Mouse (Mus musculus) hindbrain, embryonic 11.5 days (tissue): ENCODE data around the gene Gm9048. TPM values are rescaled to one million over a fixed set of nuclear protein-coding genes. Genes with fewer than 3 reads are reported as not detected.
"Not testable (repeated sequence)": the region's sequence is repeated elsewhere in the genome, so short reads cannot be mapped to it uniquely, and the experiment has no call there.

Experiments
- ATAC-seq: fragments of 200-750 bp; cut with Nextera tagmentation; 2 replicates; pipeline ENCODE4 v1.8.0; 2017; ENCODE audit warnings: mild to moderate bottlenecking, moderate TSS enrichment, moderate library complexity; ENCODE audit not compliant: low FRiP score
- DNase-seq: peaks from one replicate; pipeline ENCODE4 v3.0.0-alpha.2; 2015; ENCODE audit warnings: low spot score
- H3K27ac ChIP-seq: fragments of 300-500 bp; sonication (generic); 2 replicates; pipeline ENCODE4 v1.5.1; 2014; ENCODE audit warnings: mild to moderate bottlenecking, low read depth, low read length
- H3K27me3 ChIP-seq: fragments of 300-500 bp; sonication (generic); 2 replicates; pipeline ENCODE4 v1.6.1; 2014; ENCODE audit warnings: mild to moderate bottlenecking, low read length, moderate library complexity, mixed read lengths; ENCODE audit not compliant: control insufficient read depth, insufficient read depth
- H3K36me3 ChIP-seq: fragments of 300-500 bp; sonication (generic); 2 replicates; pipeline ENCODE4 v1.6.1; 2014; ENCODE audit warnings: mild to moderate bottlenecking, low read length, moderate library complexity, mixed read lengths; ENCODE audit not compliant: control insufficient read depth, insufficient read depth
- H3K4me1 ChIP-seq: fragments of 300-500 bp; sonication (generic); replicated peaks from 2 replicates; pipeline ENCODE4 v1.6.1; 2014; ENCODE audit warnings: low read length, mixed read lengths; ENCODE audit not compliant: control insufficient read depth, insufficient read depth
- H3K4me2 ChIP-seq: fragments of 300-500 bp; sonication (generic); replicated peaks from 2 replicates; pipeline ENCODE4 v1.6.1; 2014; ENCODE audit warnings: mild to moderate bottlenecking, low read depth, low read length
- H3K4me3 ChIP-seq: fragments of 300-500 bp; sonication (generic); 2 replicates; pipeline ENCODE4 v1.5.1; 2014; ENCODE audit warnings: low read depth, low read length
- H3K9ac ChIP-seq: fragments of 300-500 bp; sonication (generic); 2 replicates; pipeline ENCODE4 v1.6.1; 2014; ENCODE audit warnings: low read depth, low read length
- H3K9me3 ChIP-seq: fragments of 300-500 bp; sonication (generic); 2 replicates; pipeline ENCODE4 v1.6.1; 2016; ENCODE audit warnings: low read length; ENCODE audit not compliant: control insufficient read depth
- WGBS: fragments of 180-500 bp; shearing (Covaris S2); extraction: QIAGEN DNeasy Blood & Tissue Kit; methylation state at CpG from one replicate; pipeline ENCODE4 v1.1.7; 2014; 5-methylcytosine and 5-hydroxymethylcytosine counted together
- polyA plus RNA-seq: library from polyadenylated mRNA; unstranded; fragments of >200 nt; fragmentation: Nextera tagmentation; extraction: Ambion mirVana; gene quantifications from 2 replicates; pipeline ENCODE4 v1.2.1, GENCODE M21; 2014

The Gm9048 gene
- not detected in 2 replicates for polyA plus RNA-seq

DNA sequence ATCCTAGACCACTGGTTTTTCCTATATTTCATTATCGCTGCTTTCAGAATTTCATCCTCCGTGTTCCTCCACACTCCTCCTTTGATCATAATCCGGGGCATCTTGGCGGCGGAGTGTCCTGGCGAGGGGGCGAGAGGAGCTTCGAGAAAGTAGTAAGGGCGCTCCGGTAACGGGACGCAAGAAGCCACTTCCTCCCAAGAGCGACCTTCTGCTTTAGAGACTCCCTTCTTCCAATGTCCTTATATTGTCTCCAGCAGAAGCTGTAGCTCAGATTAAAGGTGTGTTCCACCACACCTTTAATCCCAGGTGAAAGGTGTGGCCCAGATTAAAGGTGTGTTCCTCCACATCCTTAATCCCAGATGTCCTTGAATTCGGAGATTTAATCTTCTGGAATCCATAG lies at the start of gene Gm9048:
Gene Gm9048, minus strand, starts transcription at position 101 of the 400 bp plus-strand sequence.
- not testable (repeated sequence) for H3K4me3 ChIP-seq, DNase-seq, H3K9ac ChIP-seq, H3K27me3 ChIP-seq, H3K27ac ChIP-seq, H3K9me3 ChIP-seq, H3K4me1 ChIP-seq, H3K36me3 ChIP-seq, ATAC-seq, H3K4me2 ChIP-seq
- 100% methylated on average over 1 of the region's 14 CpGs for WGBS

DNA sequence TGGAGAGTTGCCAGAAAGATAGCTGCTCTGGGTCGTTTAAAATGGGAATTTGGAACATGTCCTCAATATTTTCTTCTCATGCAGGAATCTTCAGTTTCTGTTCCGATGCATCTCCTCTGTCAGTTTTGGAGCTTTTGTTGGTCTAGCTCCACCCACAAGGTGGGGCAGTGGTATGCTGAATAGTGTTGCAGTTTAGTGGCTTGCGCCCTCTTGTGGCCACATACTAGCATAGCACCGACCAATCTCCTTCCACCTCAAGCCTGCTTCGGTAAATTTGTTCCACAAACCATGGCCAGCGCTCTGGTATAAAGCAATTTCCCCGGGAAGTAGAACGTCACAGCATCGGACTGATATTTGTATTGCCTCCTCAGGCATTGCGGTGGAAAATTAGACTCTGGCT lies 22.0 kb upstream of the Gm9048 start:
- no peaks in the 10 kb centered on the region for H3K4me1 ChIP-seq
- H3K4me3 ChIP-seq = no peak overlapping the region
- no peaks in the 10 kb centered on the region for H3K27me3 ChIP-seq
- H3K36me3 ChIP-seq = no peaks in the 10 kb centered on the region
- peak overlapping the region; percentile 15; the same call in 1 of the 2 replicates for H3K4me2 ChIP-seq
- no peaks in the 10 kb centered on the region for H3K9me3 ChIP-seq
- peak; percentile 93 for ATAC-seq
- WGBS = 11% methylated on average over 10 of the region's 10 CpGs
- H3K9ac ChIP-seq = no peak overlapping the region
- peak; percentile 91 for DNase-seq
- no peak overlapping the region for H3K27ac ChIP-seq

DNA sequence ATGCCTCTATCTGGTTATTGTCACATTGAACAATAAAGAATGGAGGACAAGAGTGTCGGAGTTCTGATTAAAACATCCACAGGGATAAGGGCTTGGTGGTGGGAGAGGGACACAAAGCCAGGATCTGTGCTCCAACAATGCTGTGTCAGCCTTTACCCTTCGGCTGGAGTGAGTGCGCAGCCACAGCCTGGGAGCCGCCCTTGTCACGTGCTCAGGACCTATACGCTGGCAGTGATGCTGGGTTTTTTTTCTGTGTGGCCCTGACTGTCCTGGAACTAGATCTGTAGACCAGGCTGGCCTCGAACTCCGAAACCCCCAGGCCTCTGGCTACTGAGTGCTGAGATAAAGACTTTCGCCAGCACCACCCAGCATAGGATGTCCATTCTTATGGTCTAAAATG lies 21.0 kb upstream of the Gm9048 start:
- H3K9ac ChIP-seq = no peak overlapping the region
- no peaks in the 10 kb centered on the region for H3K36me3 ChIP-seq
- no peak overlapping the region for H3K4me3 ChIP-seq
- no peak for ATAC-seq
- no peak for DNase-seq
- 90% methylated on average over 9 of the region's 9 CpGs for WGBS
- H3K27me3 ChIP-seq = no peaks in the 10 kb centered on the region
- H3K4me1 ChIP-seq = no peaks in the 10 kb centered on the region
- no peak overlapping the region for H3K4me2 ChIP-seq
- no peaks in the 10 kb centered on the region for H3K9me3 ChIP-seq
- H3K27ac ChIP-seq = no peak overlapping the region

DNA sequence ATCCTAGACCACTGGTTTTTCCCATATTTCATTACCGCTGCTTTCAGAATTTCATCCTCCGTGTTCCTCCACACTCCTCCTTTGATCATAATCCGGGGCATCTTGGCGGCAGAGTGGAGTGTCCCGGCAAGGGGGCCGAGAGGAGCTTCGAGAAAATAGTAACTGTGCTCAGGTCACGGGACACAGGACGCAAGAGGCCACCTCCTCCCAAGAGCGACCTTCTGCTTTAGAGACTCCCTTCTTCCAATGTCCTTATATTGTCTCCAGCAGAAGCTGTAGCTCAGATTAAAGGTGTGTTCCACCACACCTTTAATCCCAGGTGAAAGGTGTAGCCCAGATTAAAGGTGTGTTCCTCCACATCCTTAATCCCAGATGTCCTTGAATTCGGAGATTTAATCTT lies 5.5 kb upstream of the Gm9048 start, which contains the start of gene Gm9049:
Gene Gm9049, minus strand, starts transcription at position 101 of the 400 bp plus-strand sequence.
- not testable (repeated sequence) for H3K9ac ChIP-seq, H3K27ac ChIP-seq, H3K27me3 ChIP-seq, H3K4me2 ChIP-seq, H3K4me3 ChIP-seq, H3K4me1 ChIP-seq, H3K36me3 ChIP-seq, ATAC-seq, DNase-seq, H3K9me3 ChIP-seq
- 100% methylated on average over 1 of the region's 11 CpGs for whole genome bisulfite sequencing

DNA sequence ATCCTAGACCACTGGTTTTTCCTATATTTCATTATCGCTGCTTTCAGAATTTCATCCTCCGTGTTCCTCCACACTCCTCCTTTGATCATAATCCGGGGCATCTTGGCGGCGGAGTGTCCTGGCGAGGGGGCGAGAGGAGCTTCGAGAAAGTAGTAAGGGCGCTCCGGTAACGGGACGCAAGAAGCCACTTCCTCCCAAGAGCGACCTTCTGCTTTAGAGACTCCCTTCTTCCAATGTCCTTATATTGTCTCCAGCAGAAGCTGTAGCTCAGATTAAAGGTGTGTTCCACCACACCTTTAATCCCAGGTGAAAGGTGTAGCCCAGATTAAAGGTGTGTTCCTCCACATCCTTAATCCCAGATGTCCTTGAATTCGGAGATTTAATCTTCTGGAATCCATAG lies 5.3 kb downstream of the Gm9048 start, which contains the start of gene Gm9046:
Gene Gm9046, minus strand, starts transcription at position 101 of the 400 bp plus-strand sequence.
- not testable (repeated sequence) for ATAC-seq, H3K36me3 ChIP-seq, H3K4me2 ChIP-seq, H3K4me3 ChIP-seq, H3K27ac ChIP-seq, H3K4me1 ChIP-seq, DNase-seq, H3K27me3 ChIP-seq, H3K9ac ChIP-seq, H3K9me3 ChIP-seq
- WGBS = no CpG with 5 or more reads among the region's 14 CpGs

DNA sequence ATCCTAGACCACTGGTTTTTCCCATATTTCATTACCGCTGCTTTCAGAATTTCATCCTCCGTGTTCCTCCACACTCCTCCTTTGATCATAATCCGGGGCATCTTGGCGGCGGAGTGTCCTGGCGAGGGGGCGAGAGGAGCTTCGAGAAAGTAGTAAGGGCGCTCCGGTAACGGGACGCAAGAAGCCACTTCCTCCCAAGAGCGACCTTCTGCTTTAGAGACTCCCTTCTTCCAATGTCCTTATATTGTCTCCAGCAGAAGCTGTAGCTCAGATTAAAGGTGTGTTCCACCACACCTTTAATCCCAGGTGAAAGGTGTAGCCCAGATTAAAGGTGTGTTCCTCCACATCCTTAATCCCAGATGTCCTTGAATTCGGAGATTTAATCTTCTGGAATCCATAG lies 10.7 kb downstream of the Gm9048 start, which contains the start of gene Gm9045:
Gene Gm9045, minus strand, starts transcription at position 101 of the 400 bp plus-strand sequence.
- not testable (repeated sequence) for H3K27me3 ChIP-seq, H3K27ac ChIP-seq, ATAC-seq

DNA sequence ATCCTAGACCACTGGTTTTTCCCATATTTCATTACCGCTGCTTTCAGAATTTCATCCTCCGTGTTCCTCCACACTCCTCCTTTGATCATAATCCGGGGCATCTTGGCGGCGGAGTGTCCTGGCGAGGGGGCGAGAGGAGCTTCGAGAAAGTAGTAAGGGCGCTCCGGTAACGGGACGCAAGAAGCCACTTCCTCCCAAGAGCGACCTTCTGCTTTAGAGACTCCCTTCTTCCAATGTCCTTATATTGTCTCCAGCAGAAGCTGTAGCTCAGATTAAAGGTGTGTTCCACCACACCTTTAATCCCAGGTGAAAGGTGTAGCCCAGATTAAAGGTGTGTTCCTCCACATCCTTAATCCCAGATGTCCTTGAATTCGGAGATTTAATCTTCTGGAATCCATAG lies 16.2 kb downstream of the Gm9048 start, which contains the start of gene Gm9044:
Gene Gm9044, minus strand, starts transcription at position 101 of the 400 bp plus-strand sequence.
- no CpG with 5 or more reads among the region's 14 CpGs for WGBS
- H3K9me3 ChIP-seq, H3K36me3 ChIP-seq, H3K4me1 ChIP-seq, H3K27me3 ChIP-seq, H3K27ac ChIP-seq, H3K4me3 ChIP-seq, H3K9ac ChIP-seq, ATAC-seq, DNase-seq, H3K4me2 ChIP-seq: not testable (repeated sequence)

More for the DNA sequence above, 10.7 kb downstream of the Gm9048 start, which contains the start of gene Gm9045:
- WGBS = no CpG with 5 or more reads among the region's 14 CpGs
- not testable (repeated sequence) for H3K36me3 ChIP-seq, DNase-seq, H3K4me1 ChIP-seq, H3K9ac ChIP-seq, H3K9me3 ChIP-seq, H3K4me3 ChIP-seq, H3K4me2 ChIP-seq

DNA sequence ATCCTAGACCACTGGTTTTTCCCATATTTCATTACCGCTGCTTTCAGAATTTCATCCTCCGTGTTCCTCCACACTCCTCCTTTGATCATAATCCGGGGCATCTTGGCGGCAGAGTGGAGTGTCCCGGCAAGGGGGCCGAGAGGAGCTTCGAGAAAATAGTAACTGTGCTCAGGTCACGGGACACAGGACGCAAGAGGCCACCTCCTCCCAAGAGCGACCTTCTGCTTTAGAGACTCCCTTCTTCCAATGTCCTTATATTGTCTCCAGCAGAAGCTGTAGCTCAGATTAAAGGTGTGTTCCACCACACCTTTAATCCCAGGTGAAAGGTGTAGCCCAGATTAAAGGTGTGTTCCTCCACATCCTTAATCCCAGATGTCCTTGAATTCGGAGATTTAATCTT lies 21.6 kb downstream of the Gm9048 start, which contains the start of gene Gm9040:
Gene Gm9040, minus strand, starts transcription at position 101 of the 400 bp plus-strand sequence.
- not testable (repeated sequence) for H3K36me3 ChIP-seq, H3K9me3 ChIP-seq, H3K27ac ChIP-seq, DNase-seq, H3K4me1 ChIP-seq, H3K4me2 ChIP-seq, H3K27me3 ChIP-seq, H3K9ac ChIP-seq, ATAC-seq, H3K4me3 ChIP-seq
- WGBS = no CpG with 5 or more reads among the region's 11 CpGs

DNA sequence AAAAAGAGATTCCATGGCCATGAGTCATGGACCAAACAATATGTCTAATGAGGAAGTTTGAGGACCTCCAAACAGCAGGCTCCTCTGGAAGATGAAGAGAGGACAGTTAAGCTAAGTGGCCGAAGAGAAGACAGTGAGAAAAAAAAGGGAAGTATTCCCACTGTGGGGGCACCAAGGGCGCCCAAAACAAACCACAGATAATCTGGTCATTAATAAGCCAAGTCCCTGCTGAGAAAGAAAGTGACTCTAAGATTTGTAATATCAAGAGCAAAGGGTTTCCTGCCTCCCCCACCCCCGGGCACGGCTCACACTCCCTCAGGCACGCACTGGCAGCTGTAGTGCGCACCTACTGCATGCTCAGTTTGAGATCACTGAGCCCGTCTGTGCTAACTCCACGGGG lies 29.5 kb downstream of the Gm9048 start:
- no peaks in the 10 kb centered on the region for H3K36me3 ChIP-seq
- H3K9ac ChIP-seq = no peak overlapping the region
- H3K27ac ChIP-seq = no peak overlapping the region
- no peaks in the 10 kb centered on the region for H3K4me1 ChIP-seq
- no peak overlapping the region for H3K4me2 ChIP-seq
- DNase-seq = no peak
- no peak overlapping the region for H3K4me3 ChIP-seq
- WGBS = 87% methylated on average over 8 of the region's 8 CpGs
- no peaks in the 10 kb centered on the region for H3K27me3 ChIP-seq
- no peaks in the 10 kb centered on the region for H3K9me3 ChIP-seq
- no peak for ATAC-seq
